Mouse (Mus musculus) lung, adult 18-20 months (tissue): Measurements from ENCODE around the gene Myb.

ENCODE experiments used
- DNase-seq, 2 experiments: peaks; one replicate each; pipeline ENCODE4 v3.0.0; 2022; ENCODE audit warnings: mixed read lengths in 2 of 2

Gene Myb

GRCm38 (mm10) chr10:21076731-21077130 is 84.1 kb downstream of the Myb start:
- no peak for DNase-seq

GRCm38 (mm10) chr10:21076137-21076536 is 84.6 kb downstream of the Myb start:
- DNase-seq = no peak
